ENCODE assay signal across 19 mouse cellular contexts in the genomic region with DNA sequence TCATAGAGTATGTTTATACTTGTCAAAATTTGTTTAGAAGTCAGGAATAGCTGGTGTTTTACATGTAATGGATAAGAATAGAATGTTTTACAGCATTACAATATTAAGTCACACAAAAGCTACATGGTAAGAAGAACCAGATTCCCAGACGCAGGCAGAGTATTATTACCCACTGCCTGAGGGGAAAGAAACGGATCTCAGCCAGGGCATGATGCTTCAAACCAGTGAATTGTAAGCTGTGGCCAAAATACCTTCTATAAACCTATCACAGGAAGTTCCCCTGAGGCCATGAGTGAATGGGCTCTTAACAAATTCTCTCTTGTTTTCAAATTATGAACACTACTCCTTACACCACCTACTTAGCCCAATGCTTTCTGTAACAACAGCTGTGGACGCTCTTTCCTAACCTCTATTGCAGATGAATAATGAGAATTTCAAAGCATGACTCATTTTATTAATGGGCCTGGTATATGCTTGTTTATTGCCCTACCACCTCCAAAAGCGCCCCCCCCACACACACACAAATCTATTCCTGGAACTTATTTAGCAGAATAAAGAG.
DNase-seq lines count a peak whose midpoint lies in the region; ATAC-seq and TF ChIP-seq lines count a peak whose summit lies in the region.
"Had no signal": no experiment of that assay in that cellular context is flagged by ENCODE, and none has a peak within 500 bp of the region (broad histone marks: within the 10 kb centered on the region; RNA-seq: fewer than 3 reads in every experiment).

No protein-coding gene starts in this region.

- no peak overlapping the region for H3K4me2 ChIP-seq in limb, embryonic 14.5 days (replicated peaks; ENCODE audit: low read depth, low read length, severe bottlenecking)
- peak overlapping the region; percentile 24 for H3K4me2 ChIP-seq in myocyte (ENCODE audit: low read depth)
- no peak overlapping the region for H3K4me2 ChIP-seq in kidney, embryonic 14.5 days (replicated peaks; ENCODE audit: low read depth, low read length)
- H3K4me2 ChIP-seq: forebrain, embryonic 15.5 days; heart, embryonic 13.5 days had no signal

- no peaks in the 10 kb centered on the region for H3K27me3 ChIP-seq in limb, embryonic 14.5 days (ENCODE audit: control insufficient read depth, insufficient read depth, low read length)
- no peaks in the 10 kb centered on the region for H3K27me3 ChIP-seq in limb, embryonic 10.5 days (ENCODE audit: low read depth, poor library complexity, severe bottlenecking)
- H3K27me3 ChIP-seq in Patski (no peaks in the 10 kb centered on the region), myocyte (ENCODE audit: control insufficient read depth, insufficient read depth, insufficient read length) (no peaks in the 10 kb centered on the region)
- H3K27me3 ChIP-seq in kidney, embryonic 14.5 days (ENCODE audit: control insufficient read depth, insufficient read depth, low read length): no peaks in the 10 kb centered on the region
- H3K27me3 ChIP-seq: forebrain, embryonic 15.5 days; heart, embryonic 13.5 days had no signal

- POLR2A ChIA-PET in Patski (lab: Charles Lee): no interaction called here

- in situ Hi-C loops in Patski (cut with MboI; ENCODE audit: low pct_unique_long_range_greater_than_20kb): no loop called here

- H3K36me3 ChIP-seq in limb, embryonic 14.5 days (ENCODE audit: control insufficient read depth, insufficient read depth, low read length): no peaks in the 10 kb centered on the region
- H3K36me3 ChIP-seq in limb, embryonic 10.5 days: no peaks in the 10 kb centered on the region
- H3K36me3 ChIP-seq in myocyte (ENCODE audit: control insufficient read depth, insufficient read depth): no peaks in the 10 kb centered on the region
- H3K36me3 ChIP-seq in kidney, embryonic 14.5 days (ENCODE audit: control insufficient read depth, insufficient read depth, low read length): no peaks in the 10 kb centered on the region
- H3K36me3 ChIP-seq: forebrain, embryonic 15.5 days; G1E; heart, embryonic 13.5 days had no signal

- no peak overlapping the region for H3K9ac ChIP-seq in limb, embryonic 14.5 days (ENCODE audit: low read depth, low read length, severe bottlenecking)
- H3K9ac ChIP-seq in kidney, embryonic 14.5 days (ENCODE audit: low read depth, low read length): no peak overlapping the region
- H3K9ac ChIP-seq: forebrain, embryonic 15.5 days; heart, embryonic 13.5 days had no signal

- H3K27ac ChIP-seq in limb, embryonic 14.5 days (replicated peaks; ENCODE audit: low read depth, low read length): no peak overlapping the region
- no peak overlapping the region for H3K27ac ChIP-seq in limb, embryonic 10.5 days
- no peak overlapping the region for H3K27ac ChIP-seq in kidney, embryonic 14.5 days (ENCODE audit: low read depth, low read length)
- H3K27ac ChIP-seq: forebrain, embryonic 15.5 days; gastrocnemius, adult 2 months; heart, embryonic 13.5 days had no signal

- no peak overlapping the region for H3K4me3 ChIP-seq in limb, embryonic 14.5 days (replicated peaks; ENCODE audit: low read length)
- H3K4me3 ChIP-seq in limb, embryonic 10.5 days: no peak overlapping the region
- H3K4me3 ChIP-seq in myocyte: no peak overlapping the region
- H3K4me3 ChIP-seq in kidney, embryonic 14.5 days (ENCODE audit: low read length): no peak overlapping the region
- H3K4me3 ChIP-seq: forebrain, embryonic 15.5 days; gastrocnemius, adult 2 months; heart, embryonic 13.5 days had no signal

- peak; percentile 1 for DNase-seq in embryo, embryonic 10.5 days (ENCODE audit: low spot score)
- no peak for DNase-seq in embryo, embryonic 10 days (ENCODE audit: low spot score)
- DNase-seq in limb, embryonic 14.5 days (ENCODE audit: low spot score): peak; percentile 3
- DNase-seq in limb, embryonic 10.5 days (ENCODE audit: low spot score): no peak
- peak; percentile 39 for DNase-seq in Patski (ENCODE audit: low read depth, low spot score)
- DNase-seq: adrenal gland, adult 2 months; adrenal gland, postnatal 25 days; B cell, adult 2 months; cerebellum, adult 2 months; cerebellum, postnatal 10 days; gastrocnemius, adult 2 months; gastrocnemius, postnatal 25 days; heart, postnatal 36 days had no signal

- no peak for TF ChIP-seq POLR2A in limb, embryonic 14.5 days (IDR thresholded peaks at IDR 0.05; ENCODE audit: borderline replicate concordance, extremely low read depth, insufficient read depth, insufficient read length)
- no peak for TF ChIP-seq POLR2A in myocyte (IDR thresholded peaks at IDR 0.05; ENCODE audit: insufficient read length, low read depth)

- ATAC-seq in limb, embryonic 14.5 days (ENCODE audit: low FRiP score, low read depth): no peak
- peak; percentile 92 for ATAC-seq in Patski
- no peak for ATAC-seq in kidney, embryonic 14.5 days (ENCODE audit: low FRiP score, low TSS enrichment)
- ATAC-seq: forebrain, embryonic 15.5 days; hindbrain, embryonic 16.5 days had no signal

- 33% methylated on average over 4 of the region's 4 CpGs for WGBS in limb, embryonic 14.5 days
- 75% methylated on average over 4 of the region's 4 CpGs for WGBS in limb, embryonic 10.5 days
- 80% methylated on average over 4 of the region's 4 CpGs for WGBS in kidney, embryonic 14.5 days

- TF ChIP-seq CTCF in Patski (IDR thresholded peaks at IDR 0.05): no peak

- CTCF ChIA-PET in Patski (lab: Charles Lee): interaction anchor here (1.0 kb wide), 1 partner anchor 22 kb away, joined by 3 read pairs; no protein-coding TSS in a partner anchor

- H3ac ChIP-seq in myocyte (ENCODE audit: control insufficient read depth, insufficient read length): no peak overlapping the region

- H3K79me2 ChIP-seq in myocyte (ENCODE audit: control insufficient read depth, insufficient read depth): no peaks in the 10 kb centered on the region

- no peaks in the 10 kb centered on the region for H3K4me1 ChIP-seq in limb, embryonic 14.5 days (ENCODE audit: control insufficient read depth, insufficient read depth, low read length)
- H3K4me1 ChIP-seq in limb, embryonic 10.5 days: no peaks in the 10 kb centered on the region
- no peaks in the 10 kb centered on the region for H3K4me1 ChIP-seq in kidney, embryonic 14.5 days (ENCODE audit: control insufficient read depth, insufficient read depth, low read length)
- H3K4me1 ChIP-seq: forebrain, embryonic 15.5 days; heart, embryonic 13.5 days had no signal

- no peaks in the 10 kb centered on the region for H3K9me3 ChIP-seq in limb, embryonic 14.5 days (ENCODE audit: control insufficient read depth, low read length)
- H3K9me3 ChIP-seq in limb, embryonic 10.5 days (replicated peaks): no peaks in the 10 kb centered on the region
- H3K9me3 ChIP-seq in kidney, embryonic 14.5 days (ENCODE audit: control insufficient read depth, low read length): no peaks in the 10 kb centered on the region
- H3K9me3 ChIP-seq: forebrain, embryonic 15.5 days; G1E had no signal

TF ChIP-seq in myocyte, 11 proteins besides CTCF, POLR2A, EP300 and RAD21:
- TF ChIP-seq MYOD1 (IDR thresholded peaks at IDR 0.05; ENCODE audit: control insufficient read depth in 1 of 3, insufficient read length in 2 of 3, low read depth in 2 of 3) (no peak), E2F4 (IDR thresholded peaks at IDR 0.05; ENCODE audit: insufficient read depth) (no peak), REST (IDR thresholded peaks at IDR 0.05; ENCODE audit: insufficient read depth, insufficient read length) (no peak), TCF3 (IDR thresholded peaks at IDR 0.05; ENCODE audit: insufficient read length, low read depth) (no peak), MYOG (IDR thresholded peaks at IDR 0.05; ENCODE audit: control insufficient read depth in 1 of 3, insufficient read depth in 1 of 3, insufficient read length in 2 of 3, low read depth in 2 of 3) (no peak), POLR2AphosphoS2 (IDR thresholded peaks at IDR 0.05; ENCODE audit: insufficient read length, low read depth) (no peak), TCF12 (IDR thresholded peaks at IDR 0.05; ENCODE audit: insufficient read depth, poor library complexity, severe bottlenecking) (no peak), CEBPB (IDR thresholded peaks at IDR 0.05; ENCODE audit: insufficient read depth, poor library complexity, severe bottlenecking) (no peak), SRF (IDR thresholded peaks at IDR 0.05; ENCODE audit: control insufficient read depth, insufficient read length, low read depth) (no peak), MAX (IDR thresholded peaks at IDR 0.05; ENCODE audit: low read depth) (no peak), USF1 (IDR thresholded peaks at IDR 0.05; ENCODE audit: low read depth) (no peak)

Comparison
In these comparisons a context has a peak if more than half of its experiments do, and no peak if none do; other contexts are left out.
1. DNase-seq: peak in embryo, embryonic 10.5 days (single experiment), limb, embryonic 14.5 days (single experiment) and Patski (single experiment); none in embryo, embryonic 10 days (single experiment) and limb, embryonic 10.5 days (single experiment).